21 mouse cellular contexts compared by ENCODE assay signal in genomic region chr15:86508406-86509176, GRCm38 (mm10).
DNase-seq lines count a peak whose midpoint lies in the region; ATAC-seq and TF ChIP-seq lines count a peak whose summit lies in the region.
"Had no signal": no experiment of that assay in that cellular context is flagged by ENCODE, and none has a peak within 500 bp of the region (broad histone marks: within the 10 kb centered on the region; RNA-seq: fewer than 3 reads in every experiment).

No protein-coding gene starts in this region.

- H3K9ac ChIP-seq in intestine, embryonic 14.5 days (ENCODE audit: low read length): no peak overlapping the region
- no peak overlapping the region for H3K9ac ChIP-seq in intestine, embryonic 16.5 days (ENCODE audit: low read depth, low read length)
- no peak overlapping the region for H3K9ac ChIP-seq in hindbrain, postnatal 0 days (replicated peaks; ENCODE audit: low read length)
- H3K9ac ChIP-seq in midbrain, embryonic 16.5 days (ENCODE audit: low read depth, low read length): no peak overlapping the region
- H3K9ac ChIP-seq: embryonic facial prominence, embryonic 12.5 days; limb, embryonic 12.5 days; liver, embryonic 14.5 days had no signal

- TF ChIP-seq CTCF in hindbrain, postnatal 0 days (IDR thresholded peaks at IDR 0.05; ENCODE audit: low read depth): no peak

- no peak overlapping the region for H3K4me3 ChIP-seq in intestine, embryonic 14.5 days (ENCODE audit: low read depth, low read length)
- no peak overlapping the region for H3K4me3 ChIP-seq in intestine, embryonic 16.5 days (ENCODE audit: low read length)
- no peak overlapping the region for H3K4me3 ChIP-seq in hindbrain, postnatal 0 days (ENCODE audit: low read length)
- no peak overlapping the region for H3K4me3 ChIP-seq in midbrain, embryonic 16.5 days (ENCODE audit: low read depth, low read length)
- H3K4me3 ChIP-seq: embryonic facial prominence, embryonic 12.5 days; heart, embryonic 10.5 days; limb, embryonic 12.5 days; megakaryocyte, embryonic 14.5 days had no signal

- no peak overlapping the region for H3K4me2 ChIP-seq in intestine, embryonic 14.5 days (ENCODE audit: low read length)
- H3K4me2 ChIP-seq in intestine, embryonic 16.5 days (ENCODE audit: low read depth, low read length): no peak overlapping the region
- H3K4me2 ChIP-seq in hindbrain, postnatal 0 days (ENCODE audit: low read depth, low read length): no peak overlapping the region
- no peak overlapping the region for H3K4me2 ChIP-seq in midbrain, embryonic 16.5 days (ENCODE audit: low read length)
- H3K4me2 ChIP-seq: embryonic facial prominence, embryonic 12.5 days; limb, embryonic 12.5 days had no signal

- no peaks in the 10 kb centered on the region for H3K9me3 ChIP-seq in intestine, embryonic 14.5 days (ENCODE audit: control insufficient read depth, low read length)
- H3K9me3 ChIP-seq in intestine, embryonic 16.5 days (ENCODE audit: control insufficient read depth, low read length): no peaks in the 10 kb centered on the region
- H3K9me3 ChIP-seq in hindbrain, postnatal 0 days (ENCODE audit: low read length): no peaks in the 10 kb centered on the region
- H3K9me3 ChIP-seq in midbrain, embryonic 16.5 days (replicated peaks; ENCODE audit: control insufficient read depth, low read length, poor library complexity, severe bottlenecking): no peaks in the 10 kb centered on the region
- H3K9me3 ChIP-seq: embryonic facial prominence, embryonic 12.5 days; heart, embryonic 10.5 days; limb, embryonic 12.5 days had no signal

- H3K36me3 ChIP-seq in intestine, embryonic 14.5 days (ENCODE audit: control insufficient read depth, insufficient read depth, low read length): no peaks in the 10 kb centered on the region
- H3K36me3 ChIP-seq in intestine, embryonic 16.5 days (ENCODE audit: control insufficient read depth, insufficient read depth, low read length): no peaks in the 10 kb centered on the region
- no peaks in the 10 kb centered on the region for H3K36me3 ChIP-seq in hindbrain, postnatal 0 days (ENCODE audit: insufficient read depth, low read length)
- no peaks in the 10 kb centered on the region for H3K36me3 ChIP-seq in midbrain, embryonic 16.5 days (ENCODE audit: control insufficient read depth, insufficient read depth, low read length)
- H3K36me3 ChIP-seq: embryonic facial prominence, embryonic 12.5 days; heart, embryonic 10.5 days; limb, embryonic 12.5 days had no signal

- ATAC-seq in intestine, embryonic 14.5 days (replicated peaks; ENCODE audit: low FRiP score, low TSS enrichment, low read depth): no peak
- ATAC-seq in intestine, embryonic 16.5 days: no peak
- no peak for ATAC-seq in hindbrain, postnatal 0 days
- peak; percentile 59 for ATAC-seq in midbrain, embryonic 16.5 days
- ATAC-seq in granulocyte monocyte progenitor cell, adult 5-6 weeks (replicated peaks; ENCODE audit: poor library complexity, severe bottlenecking): no peak
- ATAC-seq: activated CD4-positive, CD25-positive, alpha-beta regulatory T cell, adult 4 months; lung, postnatal 0 days had no signal

- WGBS in intestine, embryonic 14.5 days: 72% methylated on average over 7 of the region's 7 CpGs
- 74% methylated on average over 7 of the region's 7 CpGs for WGBS in intestine, embryonic 16.5 days
- WGBS in hindbrain, postnatal 0 days: 72% methylated on average over 7 of the region's 7 CpGs
- WGBS in midbrain, embryonic 16.5 days: 62% methylated on average over 7 of the region's 7 CpGs

- H3K27me3 ChIP-seq in intestine, embryonic 14.5 days (replicated peaks; ENCODE audit: control insufficient read depth, insufficient read depth, low read length): no peaks in the 10 kb centered on the region
- H3K27me3 ChIP-seq in intestine, embryonic 16.5 days (replicated peaks; ENCODE audit: control insufficient read depth, insufficient read depth, low read length): no peaks in the 10 kb centered on the region
- H3K27me3 ChIP-seq in hindbrain, postnatal 0 days (ENCODE audit: insufficient read depth, low read length): no peaks in the 10 kb centered on the region
- no peaks in the 10 kb centered on the region for H3K27me3 ChIP-seq in midbrain, embryonic 16.5 days (ENCODE audit: control insufficient read depth, insufficient read depth, low read depth, low read length)
- H3K27me3 ChIP-seq: CH12.LX; embryonic facial prominence, embryonic 12.5 days; limb, embryonic 12.5 days had no signal

- peak; percentile 3 for DNase-seq in embryo, embryonic 10 days (ENCODE audit: low spot score)
- DNase-seq in embryo, embryonic 10.5 days (ENCODE audit: low spot score): no peak
- peak; percentile 46 for DNase-seq in intestine, embryonic 14.5 days (ENCODE audit: low spot score)
- peak; percentile 54 for DNase-seq in hindbrain, postnatal 0 days (ENCODE audit: low spot score)
- DNase-seq in gastrocnemius, postnatal 36 days: no peak
- DNase-seq: adrenal gland, postnatal 36 days; gastrocnemius, postnatal 10 days; kidney, adult 2 months; kidney, postnatal 36 days; thymus, postnatal 36 days had no signal

- H3K27ac ChIP-seq in intestine, embryonic 14.5 days (ENCODE audit: low read depth): no peak overlapping the region
- H3K27ac ChIP-seq in intestine, embryonic 16.5 days (ENCODE audit: low read length): no peak overlapping the region
- H3K27ac ChIP-seq in hindbrain, postnatal 0 days: no peak overlapping the region
- H3K27ac ChIP-seq in midbrain, embryonic 16.5 days (ENCODE audit: low read length): peak overlapping the region; percentile 37
- H3K27ac ChIP-seq: embryonic facial prominence, embryonic 12.5 days; heart, embryonic 10.5 days; limb, embryonic 12.5 days; liver, embryonic 14.5 days had no signal

- no peaks in the 10 kb centered on the region for H3K4me1 ChIP-seq in intestine, embryonic 14.5 days (replicated peaks; ENCODE audit: control insufficient read depth, insufficient read depth, low read length)
- no peaks in the 10 kb centered on the region for H3K4me1 ChIP-seq in intestine, embryonic 16.5 days (ENCODE audit: control insufficient read depth, insufficient read depth, low read length)
- 0 out of 2 replicates have a peak, but pooled peaks cover 4% of the 10 kb centered on the region for H3K4me1 ChIP-seq in hindbrain, postnatal 0 days (ENCODE audit: insufficient read depth, low read length)
- H3K4me1 ChIP-seq in midbrain, embryonic 16.5 days (ENCODE audit: control insufficient read depth, insufficient read depth, low read length): peaks cover 16% of the 10 kb centered on the region
- H3K4me1 ChIP-seq: embryonic facial prominence, embryonic 12.5 days; heart, embryonic 10.5 days; limb, embryonic 12.5 days; megakaryocyte, embryonic 14.5 days had no signal

- intact Hi-C loops in gastrocnemius, postnatal 36 days (cut with DNase I): no loop called here

Comparison
In these comparisons a context has a peak if more than half of its experiments do, and no peak if none do; other contexts are left out.
1. DNase-seq: peak in embryo, embryonic 10 days (single experiment), intestine, embryonic 14.5 days (single experiment) and hindbrain, postnatal 0 days (single experiment); none in embryo, embryonic 10.5 days (single experiment) and gastrocnemius, postnatal 36 days (0 of 2).